ENCODE assay signal across 31 mouse cellular contexts in genomic region chr5:113204193-113204592, GRCm38 (mm10). TPM values are rescaled to one million over a fixed set of nuclear protein-coding genes. Genes with fewer than 3 reads are reported as not detected.
A peak's percentile ranks its signal among the peaks of the same experiment; 100 is the strongest.
DNase-seq lines count a peak whose midpoint lies in the region; ATAC-seq and TF ChIP-seq lines count a peak whose summit lies in the region.
"Had no signal": no experiment of that assay in that cellular context is flagged by ENCODE, and none has a peak within 500 bp of the region (broad histone marks: within the 10 kb centered on the region; RNA-seq: fewer than 3 reads in every experiment).

No protein-coding gene starts in this region.

- 82% methylated on average over 9 of the region's 9 CpGs for WGBS in liver, postnatal 0 days (ENCODE audit: insufficient replicate concordance)
- 90% methylated on average over 9 of the region's 9 CpGs for WGBS in liver, embryonic 11.5 days

- peaks cover 31% of the 10 kb centered on the region for H3K79me2 ChIP-seq in C2C12 (ENCODE audit: control insufficient read depth, insufficient read depth)
- H3K79me2 ChIP-seq in myocyte (ENCODE audit: control insufficient read depth, insufficient read depth): no peaks in the 10 kb centered on the region

- no peaks in the 10 kb centered on the region for H3K36me3 ChIP-seq in liver, postnatal 0 days (replicated peaks; ENCODE audit: insufficient read depth, low read length)
- no peaks in the 10 kb centered on the region for H3K36me3 ChIP-seq in liver, embryonic 11.5 days (ENCODE audit: control insufficient read depth, insufficient read depth, low read length)
- H3K36me3 ChIP-seq in C2C12 (ENCODE audit: control insufficient read depth, insufficient read depth): no peaks in the 10 kb centered on the region
- H3K36me3 ChIP-seq in myocyte (ENCODE audit: control insufficient read depth, insufficient read depth): no peaks in the 10 kb centered on the region
- H3K36me3 ChIP-seq: forebrain, embryonic 10.5 days; G1E; hindbrain, embryonic 12.5 days; hindbrain, embryonic 15.5 days had no signal

- H3K4me1 ChIP-seq in liver, postnatal 0 days (ENCODE audit: insufficient read depth): peaks cover 22% of the 10 kb centered on the region
- H3K4me1 ChIP-seq in liver, embryonic 11.5 days (replicated peaks; ENCODE audit: control insufficient read depth, insufficient read depth, low read length): peaks cover 24% of the 10 kb centered on the region

- DNase-seq in gastrocnemius, adult 2 months: no peak
- no peak for DNase-seq in gastrocnemius, postnatal 10 days
- no peak for DNase-seq in liver, postnatal 0 days
- DNase-seq in liver, embryonic 11.5 days (ENCODE audit: low spot score): no peak
- no peak for DNase-seq in embryo, embryonic 10 days (ENCODE audit: low spot score)
- DNase-seq: adrenal gland, adult 2 months; adrenal gland, postnatal 14 days; cerebellum, adult 11-12 months; cerebellum, adult 8-10 months; cerebellum, postnatal 10 days; cerebellum, postnatal 36 days; gastrocnemius, postnatal 25 days; heart, adult 18-20 months had no signal

- intact Hi-C loops in gastrocnemius, adult 2 months (cut with DNase I): no loop called here

- H3K27me3 ChIP-seq in liver, postnatal 0 days (ENCODE audit: insufficient read depth, low read length): no peaks in the 10 kb centered on the region
- no peaks in the 10 kb centered on the region for H3K27me3 ChIP-seq in liver, embryonic 11.5 days (replicated peaks; ENCODE audit: control insufficient read depth, insufficient read depth, low read length)
- H3K27me3 ChIP-seq in C2C12 (ENCODE audit: control insufficient read depth, insufficient read depth, insufficient read length) (no peaks in the 10 kb centered on the region), myocyte (ENCODE audit: control insufficient read depth, insufficient read depth, insufficient read length) (no peaks in the 10 kb centered on the region)
- H3K27me3 ChIP-seq: forebrain, embryonic 13.5 days; hindbrain, embryonic 12.5 days; hindbrain, embryonic 15.5 days had no signal

- no peak overlapping the region for H3K4me2 ChIP-seq in liver, postnatal 0 days (ENCODE audit: low read depth, low read length)
- no peak overlapping the region for H3K4me2 ChIP-seq in liver, embryonic 11.5 days
- no peak overlapping the region for H3K4me2 ChIP-seq in myocyte (ENCODE audit: low read depth)
- H3K4me2 ChIP-seq: forebrain, embryonic 13.5 days; heart, embryonic 11.5 days; hindbrain, embryonic 12.5 days; hindbrain, embryonic 15.5 days had no signal

- no peak for TF ChIP-seq POLR2A in myocyte (IDR thresholded peaks at IDR 0.05; ENCODE audit: insufficient read length, low read depth)

- ATAC-seq in liver, postnatal 0 days: peak; percentile 24; the same call in 1 of the 2 replicates
- ATAC-seq in liver, embryonic 11.5 days (replicated peaks; ENCODE audit: low FRiP score): no peak
- ATAC-seq: forebrain, embryonic 13.5 days; forebrain, embryonic 16.5 days had no signal

- H3K4me3 ChIP-seq in gastrocnemius, adult 2 months: no peak overlapping the region
- no peak overlapping the region for H3K4me3 ChIP-seq in liver, postnatal 0 days (ENCODE audit: low read depth, low read length)
- no peak overlapping the region for H3K4me3 ChIP-seq in liver, embryonic 11.5 days (ENCODE audit: low read depth, low read length)
- no peak overlapping the region for H3K4me3 ChIP-seq in C2C12 (ENCODE audit: insufficient read depth, poor library complexity, severe bottlenecking)
- no peak overlapping the region for H3K4me3 ChIP-seq in myocyte
- H3K4me3 ChIP-seq: forebrain, embryonic 10.5 days; forebrain, embryonic 13.5 days; hindbrain, embryonic 12.5 days; hindbrain, embryonic 15.5 days had no signal

- H3K9me3 ChIP-seq in liver, postnatal 0 days (ENCODE audit: low read length): no peaks in the 10 kb centered on the region
- no peaks in the 10 kb centered on the region for H3K9me3 ChIP-seq in liver, embryonic 11.5 days (ENCODE audit: control insufficient read depth, low read length)
- H3K9me3 ChIP-seq: forebrain, embryonic 13.5 days; hindbrain, embryonic 12.5 days; hindbrain, embryonic 15.5 days had no signal

- H3K27ac ChIP-seq in gastrocnemius, adult 2 months: peak overlapping the region; percentile 93
- no peak overlapping the region for H3K27ac ChIP-seq in liver, postnatal 0 days (ENCODE audit: low read depth)
- no peak overlapping the region for H3K27ac ChIP-seq in liver, embryonic 11.5 days (ENCODE audit: low read depth, low read length)
- H3K27ac ChIP-seq: forebrain, embryonic 10.5 days; forebrain, embryonic 13.5 days; hindbrain, embryonic 12.5 days; hindbrain, embryonic 15.5 days had no signal

- TF ChIP-seq CTCF in gastrocnemius, adult 2 months (IDR thresholded peaks at IDR 0.05): no peak
- TF ChIP-seq CTCF in liver, postnatal 0 days (IDR thresholded peaks at IDR 0.05; ENCODE audit: low read depth): no peak
- TF ChIP-seq CTCF in C2C12 (IDR thresholded peaks at IDR 0.05; ENCODE audit: control insufficient read depth, insufficient read depth, insufficient read length): no peak

- H3ac ChIP-seq in C2C12 (ENCODE audit: control insufficient read depth, insufficient read length, low read depth) (no peak overlapping the region), myocyte (ENCODE audit: control insufficient read depth, insufficient read length) (no peak overlapping the region)

- H3K9ac ChIP-seq in liver, postnatal 0 days (replicated peaks): no peak overlapping the region
- H3K9ac ChIP-seq in liver, embryonic 11.5 days (ENCODE audit: low read depth, low read length): no peak overlapping the region
- H3K9ac ChIP-seq: forebrain, embryonic 13.5 days; hindbrain, embryonic 12.5 days; hindbrain, embryonic 15.5 days had no signal

- H3K79me3 ChIP-seq in C2C12 (ENCODE audit: low read depth): peaks cover 3% of the 10 kb centered on the region

- TF ChIP-seq EP300 in liver, postnatal 0 days (IDR thresholded peaks at IDR 0.05; ENCODE audit: low read depth): no peak

TF ChIP-seq in C2C12, 6 proteins besides CTCF, POLR2A, EP300 and RAD21:
- TF ChIP-seq MAX (IDR thresholded peaks at IDR 0.05) (no peak), MYOD1 (IDR thresholded peaks at IDR 0.05; ENCODE audit: control insufficient read depth, insufficient read length, low read depth) (peak; percentile 26)
TF ChIP-seq in C2C12: peak in this region for 1.

TF ChIP-seq in myocyte, 11 proteins besides CTCF, POLR2A, EP300 and RAD21:
- TF ChIP-seq MYOD1 (IDR thresholded peaks at IDR 0.05; ENCODE audit: control insufficient read depth in 1 of 3, insufficient read length in 2 of 3, low read depth in 2 of 3) (peak in 2 of 3 experiments; percentile 49 to 73), TCF12 (IDR thresholded peaks at IDR 0.05; ENCODE audit: insufficient read depth, poor library complexity, severe bottlenecking) (no peak), E2F4 (IDR thresholded peaks at IDR 0.05; ENCODE audit: insufficient read depth) (no peak), CEBPB (IDR thresholded peaks at IDR 0.05; ENCODE audit: insufficient read depth, poor library complexity, severe bottlenecking) (no peak), TCF3 (IDR thresholded peaks at IDR 0.05; ENCODE audit: insufficient read length, low read depth) (no peak), POLR2AphosphoS2 (IDR thresholded peaks at IDR 0.05; ENCODE audit: insufficient read length, low read depth) (no peak), SRF (IDR thresholded peaks at IDR 0.05; ENCODE audit: control insufficient read depth, insufficient read length, low read depth) (no peak), USF1 (IDR thresholded peaks at IDR 0.05; ENCODE audit: low read depth) (no peak), MYOG (IDR thresholded peaks at IDR 0.05; ENCODE audit: control insufficient read depth in 1 of 3, insufficient read depth in 1 of 3, insufficient read length in 2 of 3, low read depth in 2 of 3) (peak in 1 of 3 experiments; percentile 45), MAX (IDR thresholded peaks at IDR 0.05; ENCODE audit: low read depth) (no peak), REST (IDR thresholded peaks at IDR 0.05; ENCODE audit: insufficient read depth, insufficient read length) (no peak)
TF ChIP-seq in myocyte: peak in this region for 2.

RNA-seq across cellular contexts. Expression of gene 2900026A02Rik, which starts 16.8 kb away (rescaled TPM):
- total RNA-seq in gastrocnemius, adult 2 months (2021): 10 to 100 TPM; 19.6 to 24.6 TPM
- 10 to 100 TPM; 36.2 to 42.0 TPM for total RNA-seq in gastrocnemius, postnatal 10 days (2021)
- 2.7 and 3.1 TPM in 2 replicates for polyA plus RNA-seq in liver, postnatal 0 days (2015; fragmentation: Nextera tagmentation; extraction: Ambion mirVana)
- polyA plus RNA-seq in liver, embryonic 11.5 days (2014; fragmentation: Nextera tagmentation; extraction: Ambion mirVana): 1.8 and 2.2 TPM in 2 replicates
- 8.4 TPM for polyA plus RNA-seq in C2C12 (2012; fragmentation: generic; extraction: Trizol)
- polyA plus RNA-seq in myocyte (2012; fragmentation: generic; extraction: Trizol): 16.6 TPM
- polyA plus RNA-seq: G1E had no signal

RNA-seq across cellular contexts. Expression of gene Tmem211, which starts 22.5 kb away (rescaled TPM):
- total RNA-seq in gastrocnemius, adult 2 months (2021): not detected
- total RNA-seq in gastrocnemius, postnatal 10 days (2021): not detected
- polyA plus RNA-seq in liver, postnatal 0 days (2015; fragmentation: Nextera tagmentation; extraction: Ambion mirVana): not detected in 2 replicates
- 0.09 TPM in 1 of 2 replicates, not detected in the other for polyA plus RNA-seq in liver, embryonic 11.5 days (2014; fragmentation: Nextera tagmentation; extraction: Ambion mirVana)
- not detected for polyA plus RNA-seq in C2C12 (2012; fragmentation: generic; extraction: Trizol)
- not detected for polyA plus RNA-seq in myocyte (2012; fragmentation: generic; extraction: Trizol)
- total RNA-seq: adrenal gland, adult 2 months; adrenal gland, postnatal 14 days; adrenal gland, postnatal 4 days; CH12.LX; G1E; gastrocnemius, adult 18-20 months; gastrocnemius, postnatal 25 days; heart, adult 18-20 months; heart, postnatal 25 days; hematopoietic stem cell, adult 5-6 weeks had no signal
- polyA plus RNA-seq: adrenal gland, adult 2 months; cortical plate, adult 2 months; forebrain, embryonic 13.5 days; forebrain, embryonic 16.5 days; G1E; gonadal fat pad, adult 2 months; heart, embryonic 11.5 days; heart, embryonic 14.5 days; heart, postnatal 0 days; hindbrain, embryonic 15.5 days had no signal
